Mouse (Mus musculus): Measurements from ENCODE around the gene Dgkq.
"Not testable (repeated sequence)": the region's sequence is repeated elsewhere in the genome, so short reads cannot be mapped to it uniquely, and the experiment has no call there.

The Dgkq gene

GRCm38 (mm10) chr5:108655381-108655780 is 14.1 kb downstream of the Dgkq start:
- no peak for DNase-seq (ENCODE audit: low spot score)

DNA sequence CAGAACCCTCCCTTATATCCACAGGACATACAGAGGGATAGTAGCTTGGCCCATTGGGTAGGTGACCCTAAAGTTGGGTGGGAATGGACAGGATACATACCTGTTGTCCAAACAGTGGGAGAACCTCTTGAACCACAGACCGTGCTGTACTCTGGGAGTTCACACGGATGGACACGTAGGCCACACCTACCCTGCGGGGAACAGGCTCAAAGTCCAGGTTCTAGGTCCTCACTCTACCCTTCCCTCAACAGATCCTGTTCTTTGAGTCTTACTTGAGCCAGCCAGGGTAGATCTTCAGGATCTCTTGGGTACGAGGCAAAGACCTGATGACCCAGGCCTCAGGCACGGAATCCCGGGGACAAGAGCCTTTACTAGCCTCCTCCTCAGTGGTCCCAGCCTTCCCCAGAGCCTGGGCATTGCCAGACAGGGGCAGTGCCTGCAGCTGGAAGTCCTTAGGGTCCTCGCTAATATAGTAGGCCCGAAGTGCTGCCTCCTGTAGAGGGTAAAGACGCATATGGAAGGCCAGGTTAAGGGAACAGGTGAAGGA is 15.0 kb downstream of the Dgkq start:
- no peak for DNase-seq (ENCODE audit: low spot score)

DNA sequence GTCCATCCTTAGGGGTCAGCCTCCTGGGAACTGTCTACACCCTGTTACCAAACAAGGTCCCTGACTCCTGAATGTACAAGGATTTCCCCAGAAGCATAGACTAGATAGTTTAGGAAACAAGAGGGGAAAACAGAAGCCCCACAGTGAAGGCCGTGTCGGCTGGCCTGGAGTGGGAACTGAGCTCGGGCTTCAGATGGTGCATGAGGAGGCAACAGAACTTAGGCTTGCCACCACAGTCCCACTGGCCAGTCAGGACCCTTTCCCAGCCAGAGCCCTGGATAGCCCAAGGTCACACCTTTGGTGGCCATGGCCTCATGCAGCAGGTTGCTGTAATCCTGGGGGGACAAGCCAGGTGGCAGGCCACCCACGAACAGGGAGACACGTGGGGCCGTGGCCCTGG is 16.1 kb downstream of the Dgkq start:
- no peak for DNase-seq (ENCODE audit: low spot score)

DNA sequence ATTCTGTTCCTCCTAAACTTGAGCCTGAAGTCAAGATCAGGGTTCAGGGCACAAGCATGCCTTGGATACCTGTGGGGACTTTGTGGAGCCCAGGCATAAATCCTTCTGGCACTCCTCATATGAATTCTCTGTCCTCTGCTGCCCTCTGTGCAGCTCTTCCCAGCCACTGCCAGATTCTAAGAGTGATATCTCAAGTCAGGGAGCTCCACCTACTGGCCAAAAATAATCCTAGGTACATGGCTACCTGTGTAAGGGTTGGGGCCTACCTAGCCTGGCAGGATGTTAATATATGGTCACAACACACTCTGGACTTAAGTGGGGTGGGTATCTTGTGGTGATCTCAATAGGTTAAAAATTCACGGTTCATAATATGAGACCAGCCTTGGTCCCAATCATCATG is 17.6 kb downstream of the Dgkq start:
- no peak for DNase-seq (ENCODE audit: low spot score)

DNA sequence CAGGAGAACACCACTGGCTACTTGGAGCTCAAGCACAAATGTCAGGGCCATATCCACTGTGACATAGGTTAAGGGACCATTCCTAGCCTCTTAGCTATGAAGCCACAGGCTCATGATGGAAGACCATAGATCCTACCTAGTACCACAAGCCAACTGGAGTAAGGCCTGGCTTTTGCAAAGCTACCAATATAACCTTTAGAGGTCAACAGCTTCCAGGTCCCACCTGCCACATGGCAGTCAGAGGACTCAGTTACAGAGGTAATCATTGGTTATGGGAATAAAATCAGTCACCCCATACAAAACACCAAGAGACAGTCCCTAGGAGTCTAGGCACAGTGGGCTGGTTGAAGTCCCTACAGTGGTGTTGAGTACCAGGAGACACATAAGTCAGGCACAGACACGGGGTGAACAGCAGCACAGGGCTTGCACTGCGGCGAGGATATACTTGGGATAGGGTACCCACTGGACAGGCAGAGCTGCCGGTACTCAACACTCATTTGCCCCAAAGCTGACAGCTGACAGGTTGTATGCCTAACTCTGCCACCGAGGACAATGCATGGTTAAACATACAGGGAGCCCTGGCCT is 18.2 kb downstream of the Dgkq start:
- no peak for DNase-seq (ENCODE audit: low spot score)

GRCm38 (mm10) chr5:108650341-108650740 is 19.1 kb downstream of the Dgkq start:
- no peak for DNase-seq (ENCODE audit: low spot score)

GRCm38 (mm10) chr5:108648937-108649576 is 20.4 kb downstream of the Dgkq start:
- DNase-seq (ENCODE audit: low spot score) = no peak

GRCm38 (mm10) chr5:108647820-108648465 is 21.5 kb downstream of the Dgkq start:
- no peak for DNase-seq (ENCODE audit: low spot score)

- DNase-seq (ENCODE audit: low spot score) = no peak
Observed at GRCm38 (mm10) chr5:108647311-108647710, 22.2 kb downstream of the Dgkq start.

DNA sequence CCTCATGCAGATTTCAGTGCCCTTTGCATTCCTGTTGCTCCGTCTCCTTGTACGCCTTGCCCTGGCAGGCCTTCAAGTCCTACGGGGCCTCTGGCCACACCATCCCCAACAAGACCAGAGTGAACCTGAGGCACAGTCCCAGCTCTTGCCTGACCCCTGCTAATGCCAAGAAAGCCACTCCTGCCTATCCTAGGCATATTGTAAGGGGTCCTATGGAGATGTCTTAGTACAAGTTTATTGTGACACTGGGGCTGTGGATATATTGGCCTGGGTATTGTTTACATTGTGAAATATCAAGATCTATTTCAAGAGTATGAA is 23.2 kb downstream of the Dgkq start:
- DNase-seq (ENCODE audit: low spot score) = no peak

GRCm38 (mm10) chr5:108645651-108646342 is 23.7 kb downstream of the Dgkq start:
- DNase-seq (ENCODE audit: low spot score) = no peak

GRCm38 (mm10) chr5:108643674-108644073 is 25.8 kb downstream of the Dgkq start:
- DNase-seq (ENCODE audit: low spot score) = peak; percentile 44

DNA sequence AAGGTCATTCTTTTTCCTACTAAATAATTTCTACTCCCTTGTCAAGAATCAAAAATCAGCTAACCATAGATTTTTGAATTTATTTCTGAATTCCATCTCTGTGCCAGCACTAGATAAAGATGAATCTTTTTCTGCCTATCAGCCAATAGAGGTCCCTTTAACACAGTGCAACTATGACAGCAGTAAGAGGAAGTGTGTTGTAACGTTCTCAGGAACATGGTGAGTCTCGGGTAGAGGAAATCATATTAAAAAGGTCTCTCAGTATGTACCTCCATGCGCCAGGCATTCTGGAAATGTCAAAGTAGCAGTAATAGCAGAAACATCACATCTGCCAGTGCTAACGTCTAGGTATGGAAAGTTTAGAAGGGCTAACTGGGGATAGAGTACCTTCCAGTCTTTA is 33.3 kb downstream of the Dgkq start:
- no peak for DNase-seq (ENCODE audit: low spot score)

GRCm38 (mm10) chr5:108634088-108634487 is 35.4 kb downstream of the Dgkq start:
- DNase-seq (ENCODE audit: low spot score) = not testable (repeated sequence)

GRCm38 (mm10) chr5:108633676-108634075 is 35.8 kb downstream of the Dgkq start:
- DNase-seq (ENCODE audit: low spot score) = no peak

DNA sequence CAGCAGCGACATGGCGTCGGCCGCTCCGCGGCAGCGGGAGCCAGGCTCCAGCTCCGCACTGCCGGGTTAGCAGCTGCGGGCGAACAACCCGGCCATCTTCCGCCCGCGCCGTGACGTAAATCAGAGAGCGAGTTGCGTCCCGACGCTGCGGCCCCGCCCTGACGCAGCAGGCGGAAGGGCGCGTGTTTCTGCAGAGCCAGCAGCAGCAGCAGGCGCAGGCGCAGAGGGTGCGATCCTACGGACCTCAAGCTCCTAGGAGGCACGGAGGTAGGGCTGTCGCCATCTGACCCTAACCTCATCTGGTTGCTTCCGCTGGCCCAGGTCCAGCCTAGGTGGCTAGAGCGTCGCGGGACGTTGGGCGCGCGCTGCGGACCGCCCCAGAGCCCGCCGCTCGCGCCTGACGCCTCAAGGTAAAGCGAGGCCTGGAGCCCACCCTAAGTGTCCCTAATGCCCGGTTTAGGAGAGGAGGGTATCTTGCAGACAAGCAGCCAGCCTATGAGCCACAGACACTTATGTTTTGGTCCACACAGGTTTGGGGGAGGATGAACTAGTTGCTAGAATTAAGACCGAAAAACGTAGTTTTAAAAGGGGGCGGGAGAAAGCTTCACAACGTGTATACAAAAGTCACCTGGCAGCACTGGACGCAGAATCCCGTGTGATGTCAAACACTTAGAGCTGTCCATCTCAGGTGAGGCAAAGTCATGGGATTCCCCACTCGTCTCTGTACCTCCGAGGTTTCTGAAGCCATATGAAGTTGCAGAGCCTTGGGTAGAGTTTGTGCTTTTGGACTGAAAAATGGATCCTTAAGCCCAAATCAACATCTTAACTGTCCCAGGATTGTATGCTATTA is 39.6 kb downstream of the Dgkq start, which contains the start of the genes Gak and Tmem175:
Gene Gak, minus strand, starts transcription at position 122 of the 850 bp plus-strand sequence.
Gene Tmem175, plus strand, starts transcription at position 137 of the 850 bp plus-strand sequence.
- DNase-seq (ENCODE audit: low spot score) = peak; percentile 94

- DNase-seq (ENCODE audit: low spot score) = peak; percentile 60
Observed at GRCm38 (mm10) chr5:108628891-108629633, 40.4 kb downstream of the Dgkq start.

- no peak for DNase-seq (ENCODE audit: low spot score)
Observed at GRCm38 (mm10) chr5:108626050-108626660, 43.3 kb downstream of the Dgkq start.

GRCm38 (mm10) chr5:108621870-108622269 is 47.6 kb downstream of the Dgkq start:
- DNase-seq (ENCODE audit: low spot score) = no peak

DNA sequence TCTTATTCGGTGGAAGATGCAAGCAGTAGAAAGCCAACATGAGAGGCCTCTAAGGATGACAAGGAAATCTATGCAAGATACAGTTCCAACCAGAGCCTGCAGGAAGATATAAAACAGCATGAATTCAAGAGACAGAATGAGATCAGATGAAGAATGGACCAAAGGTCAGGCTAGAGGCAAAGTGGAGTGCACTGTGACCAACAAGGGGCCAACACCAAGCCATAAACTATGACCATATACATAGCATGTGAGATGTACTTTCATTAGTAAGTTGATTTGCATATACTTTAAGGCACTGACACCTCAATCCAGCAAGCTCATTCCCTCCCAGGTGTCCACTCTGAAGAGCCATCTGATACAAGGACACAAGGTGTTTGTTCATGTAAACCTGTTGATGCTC is 59.0 kb downstream of the Dgkq start:
- DNase-seq (ENCODE audit: low spot score) = no peak

GRCm38 (mm10) chr5:108602537-108602936 is 66.9 kb downstream of the Dgkq start:
- no peak for DNase-seq (ENCODE audit: low spot score)
